Mouse (Mus musculus): Measurements from ENCODE around the gene Msantd2.

DNA sequence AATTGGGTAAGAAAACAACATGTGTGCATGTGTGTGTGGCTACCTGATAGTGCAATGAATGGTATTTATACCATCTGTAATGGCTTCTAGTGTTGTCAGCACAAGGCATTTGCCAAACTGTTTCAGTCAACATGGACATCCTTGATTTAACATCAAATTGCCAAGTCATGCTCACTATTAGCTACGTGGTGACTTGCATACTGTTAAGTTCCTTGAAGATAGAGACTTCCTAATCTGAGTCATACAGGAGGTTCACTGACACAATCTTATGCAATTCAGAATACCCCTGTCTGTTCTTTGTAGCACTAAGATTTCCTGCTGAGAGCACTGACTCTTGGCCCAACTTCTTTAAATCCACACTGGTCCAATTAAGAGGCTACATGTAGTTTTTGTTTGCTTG is 28.3 kb downstream of the Msantd2 start:
- TF ChIP-seq CTCF (IDR thresholded peaks at IDR 0.05; ENCODE audit: low read depth) (no peak), EP300 (optimal IDR thresholded peaks at IDR 0.05) (no peak)

All from stomach, postnatal 0 days (tissue).